ENCODE assay signal across 18 mouse cellular contexts in genomic region chr6:84124609-84125008, GRCm38 (mm10).
A peak's percentile ranks its signal among the peaks of the same experiment; 100 is the strongest.
DNase-seq lines count a peak whose midpoint lies in the region; ATAC-seq lines count a peak whose summit lies in the region.
"Had no signal": no experiment of that assay in that cellular context is flagged by ENCODE, and none has a peak within 500 bp of the region (broad histone marks: within the 10 kb centered on the region; RNA-seq: fewer than 3 reads in every experiment).

No protein-coding gene starts in this region.

- no peak for DNase-seq in embryonic facial prominence, embryonic 10.5 days (ENCODE audit: low spot score)
- DNase-seq in gastrocnemius, adult 8-10 months (ENCODE audit: low spot score in 2 of 2), result peak; percentile 36 to 42
- DNase-seq in gastrocnemius, postnatal 36 days, result no peak
- DNase-seq in 3134 (ENCODE audit: extremely low read depth, insufficient read length, low spot score), result peak; percentile 68
- DNase-seq in gastrocnemius, postnatal 25 days, result peak; percentile 56
- DNase-seq: adrenal gland, adult 2 months; adrenal gland, postnatal 25 days; cerebellum, adult 2 months; cerebellum, postnatal 10 days; forebrain, postnatal 0 days; heart, postnatal 36 days; kidney, adult 18-20 months had no signal

- no peak overlapping the region for H3K4me3 ChIP-seq in embryonic facial prominence, embryonic 12.5 days
- H3K4me3 ChIP-seq in embryonic facial prominence, embryonic 10.5 days, result no peak overlapping the region
- H3K4me3 ChIP-seq in intestine, embryonic 15.5 days (replicated peaks), result no peak overlapping the region
- H3K4me3 ChIP-seq: forebrain, embryonic 12.5 days; heart, embryonic 12.5 days; hindbrain, embryonic 12.5 days had no signal

- peak; percentile 58; the same call in 1 of the 2 replicates for ATAC-seq in embryonic facial prominence, embryonic 12.5 days (ENCODE audit: insufficient number of reproducible peaks, insufficient read depth, low FRiP score, low TSS enrichment)
- no peak for ATAC-seq in intestine, embryonic 15.5 days
- ATAC-seq: forebrain, postnatal 0 days; hindbrain, postnatal 0 days had no signal

- no peak overlapping the region for H3K9ac ChIP-seq in embryonic facial prominence, embryonic 12.5 days
- H3K9ac ChIP-seq in intestine, embryonic 15.5 days, result no peak overlapping the region
- H3K9ac ChIP-seq: forebrain, embryonic 12.5 days; forebrain, postnatal 0 days; heart, embryonic 12.5 days; hindbrain, embryonic 12.5 days had no signal

- H3K27ac ChIP-seq in embryonic facial prominence, embryonic 12.5 days, result no peak overlapping the region
- no peak overlapping the region for H3K27ac ChIP-seq in embryonic facial prominence, embryonic 10.5 days (replicated peaks)
- H3K27ac ChIP-seq in intestine, embryonic 15.5 days, result no peak overlapping the region
- H3K27ac ChIP-seq: forebrain, embryonic 12.5 days; hindbrain, embryonic 12.5 days; hindbrain, postnatal 0 days had no signal

- peaks cover 11% of the 10 kb centered on the region for H3K4me1 ChIP-seq in embryonic facial prominence, embryonic 12.5 days
- H3K4me1 ChIP-seq in embryonic facial prominence, embryonic 10.5 days, result peaks cover 13% of the 10 kb centered on the region
- H3K4me1 ChIP-seq in intestine, embryonic 15.5 days (replicated peaks), result no peaks in the 10 kb centered on the region

- intact Hi-C loops in gastrocnemius, postnatal 36 days (cut with DNase I), result no loop called here

- H3K27me3 ChIP-seq in embryonic facial prominence, embryonic 12.5 days, result no peaks in the 10 kb centered on the region
- H3K27me3 ChIP-seq in embryonic facial prominence, embryonic 10.5 days (replicated peaks; ENCODE audit: low read depth, poor library complexity, severe bottlenecking), result no peaks in the 10 kb centered on the region
- H3K27me3 ChIP-seq in intestine, embryonic 15.5 days (replicated peaks), result no peaks in the 10 kb centered on the region
- H3K27me3 ChIP-seq: forebrain, embryonic 12.5 days; heart, embryonic 12.5 days; hindbrain, embryonic 12.5 days had no signal

- H3K36me3 ChIP-seq in embryonic facial prominence, embryonic 12.5 days, result no peaks in the 10 kb centered on the region
- no peaks in the 10 kb centered on the region for H3K36me3 ChIP-seq in embryonic facial prominence, embryonic 10.5 days (replicated peaks)
- H3K36me3 ChIP-seq in intestine, embryonic 15.5 days, result no peaks in the 10 kb centered on the region
- H3K36me3 ChIP-seq: forebrain, embryonic 12.5 days; hindbrain, embryonic 12.5 days had no signal

- H3K9me3 ChIP-seq in embryonic facial prominence, embryonic 12.5 days, result no peaks in the 10 kb centered on the region
- no peaks in the 10 kb centered on the region for H3K9me3 ChIP-seq in embryonic facial prominence, embryonic 10.5 days
- no peaks in the 10 kb centered on the region for H3K9me3 ChIP-seq in intestine, embryonic 15.5 days
- H3K9me3 ChIP-seq: forebrain, embryonic 12.5 days; heart, embryonic 12.5 days; hindbrain, embryonic 12.5 days had no signal

- WGBS in embryonic facial prominence, embryonic 12.5 days, result 67% methylated on average over 9 of the region's 9 CpGs
- 83% methylated on average over 9 of the region's 9 CpGs for WGBS in embryonic facial prominence, embryonic 10.5 days
- WGBS in intestine, embryonic 15.5 days, result 86% methylated on average over 9 of the region's 9 CpGs

- H3K4me2 ChIP-seq in embryonic facial prominence, embryonic 12.5 days (replicated peaks), result no peak overlapping the region
- no peak overlapping the region for H3K4me2 ChIP-seq in intestine, embryonic 15.5 days (replicated peaks)
- H3K4me2 ChIP-seq: forebrain, embryonic 12.5 days; heart, embryonic 12.5 days; hindbrain, embryonic 12.5 days had no signal

Comparison
In these comparisons a context has a peak if more than half of its experiments do, and no peak if none do; other contexts are left out.
1. DNase-seq: peak in gastrocnemius, adult 8-10 months (2 of 2), 3134 (single experiment) and gastrocnemius, postnatal 25 days (single experiment); none in embryonic facial prominence, embryonic 10.5 days (single experiment) and gastrocnemius, postnatal 36 days (0 of 2).